Mouse (Mus musculus) heart, postnatal 0 days (tissue): ENCODE measurements around the gene Ppp4r4.

Experiments used
- CTCF ChIP-seq: IDR thresholded peaks from 2 replicates; pipeline ENCODE4 v1.5.1; 2016; ENCODE audit warnings: antibody characterized with exemption, control low read depth, low read depth
- EP300 ChIP-seq: IDR thresholded peaks from 2 replicates; pipeline ENCODE4 v1.6.1; 2016; ENCODE audit warnings: antibody characterized with exemption, low read depth

DNA sequence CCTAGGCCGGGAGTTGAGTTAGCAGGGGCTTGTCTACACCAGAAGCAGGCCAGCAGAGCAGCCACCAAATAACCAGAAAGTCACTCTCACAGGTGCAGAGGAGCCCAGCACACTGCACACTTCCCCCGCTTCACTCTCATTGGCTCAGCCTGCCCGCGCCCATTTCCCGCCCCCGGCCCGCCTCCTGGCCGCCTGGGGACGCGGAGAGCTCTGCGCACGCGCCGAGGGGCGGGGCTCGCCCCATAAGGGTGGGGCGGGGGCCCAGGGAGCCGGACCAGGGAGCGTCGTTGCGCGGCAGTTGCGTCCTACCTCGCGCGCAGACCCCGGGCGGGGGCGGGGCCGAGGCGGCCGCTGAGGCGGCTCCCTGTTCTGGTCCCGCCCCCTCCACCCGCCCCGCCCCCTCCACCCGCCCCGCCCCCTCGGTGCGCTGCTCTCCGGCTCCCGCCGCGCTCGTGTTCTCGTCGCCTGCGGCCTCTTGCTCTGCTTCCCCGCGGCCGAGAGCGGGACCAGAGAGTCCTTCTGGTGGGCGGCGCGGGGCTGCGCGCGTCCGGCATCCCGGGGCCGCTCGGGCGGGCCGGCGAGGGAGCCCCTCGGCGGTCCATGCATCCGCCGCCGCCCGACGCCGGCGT lies at the start of gene Ppp4r4:
- TF ChIP-seq CTCF (no peak), EP300 (no peak)
